Mouse (Mus musculus): Measurements from ENCODE around the gene Apbb2. TPM values are rescaled to one million over a fixed set of nuclear protein-coding genes. Genes with fewer than 3 reads are reported as not detected.

Apbb2 gene
- polyA plus RNA-seq, 1 experiment from 2014 or later = 7.8 TPM

DNA sequence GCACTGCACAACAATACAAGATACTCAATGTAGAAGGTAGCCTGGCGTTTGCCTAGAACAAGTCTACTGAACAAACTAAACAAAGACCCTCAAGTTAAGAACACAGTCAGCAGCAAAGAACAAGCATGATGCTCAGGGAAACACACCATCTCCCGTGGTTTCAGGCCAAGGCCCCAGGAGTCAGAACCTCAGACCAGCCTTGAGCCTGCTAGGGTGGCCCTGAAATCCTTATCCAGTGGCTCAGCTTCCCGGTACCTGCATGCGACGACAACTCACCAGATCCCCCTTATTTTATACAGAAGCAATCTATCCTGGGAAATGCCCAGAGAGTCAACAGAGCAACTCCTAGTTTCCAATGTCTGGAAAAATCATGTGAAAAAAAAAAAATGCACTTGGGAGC is 7.2 kb downstream of the Apbb2 start:
- Histone ChIP-seq H3K4me3 (ENCODE audit: inconsistent target) (no peak overlapping the region), H3K36me3 (ENCODE audit: inconsistent target) (no peaks in the 10 kb centered on the region), H3K79me2 (ENCODE audit: inconsistent target) (peaks cover 100% of the 10 kb centered on the region), H3K27ac (no peak overlapping the region)
- WGBS (ENCODE audit: missing documents) = 75% methylated on average over 5 of the region's 5 CpGs

DNA sequence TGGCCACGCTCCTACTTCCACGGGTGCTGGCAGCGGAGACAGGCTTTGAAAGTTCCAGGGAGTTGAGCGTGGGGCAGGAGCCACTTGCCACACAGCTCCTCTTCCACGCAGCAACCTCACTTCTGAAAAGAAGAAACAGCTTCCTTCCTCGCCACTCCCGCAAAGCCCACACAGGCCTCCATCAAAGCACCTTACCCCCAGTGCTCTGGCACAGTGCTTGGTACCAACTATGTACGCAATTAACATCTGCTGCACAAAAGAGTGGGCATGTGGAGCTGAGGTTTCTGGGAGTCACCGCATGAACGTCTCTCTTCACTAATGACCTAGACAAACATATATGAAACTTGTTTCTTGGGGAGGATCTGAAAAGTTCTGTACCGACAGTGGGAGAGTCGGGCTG is 8.3 kb downstream of the Apbb2 start:
- WGBS (ENCODE audit: missing documents) = 93% methylated on average over 12 of the region's 12 CpGs
- no peak overlapping the region for H3K4me3 ChIP-seq (ENCODE audit: inconsistent target)
- peaks cover 100% of the 10 kb centered on the region for H3K79me2 ChIP-seq (ENCODE audit: inconsistent target)
- no peaks in the 10 kb centered on the region for H3K36me3 ChIP-seq (ENCODE audit: inconsistent target)
- no peak overlapping the region for H3K27ac ChIP-seq

DNA sequence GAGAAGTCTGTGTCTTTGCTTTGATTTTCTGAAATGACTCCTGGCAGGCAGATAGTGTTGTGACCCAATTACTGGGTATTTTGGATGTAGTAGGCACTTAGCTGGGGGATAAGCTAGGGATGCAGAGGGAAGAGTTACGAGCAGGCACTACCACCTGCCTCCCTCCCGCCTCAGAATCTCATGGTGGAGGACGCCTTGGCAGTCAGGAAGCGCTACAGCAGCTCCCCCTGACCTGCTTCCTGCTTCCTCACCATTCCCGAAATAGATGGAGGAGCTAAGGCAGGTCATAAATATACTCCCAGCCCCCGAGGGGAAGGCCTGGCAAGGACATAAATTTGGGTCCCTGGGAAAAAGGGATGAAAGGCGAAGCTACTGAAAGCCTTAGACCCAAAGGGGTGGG is 9.3 kb downstream of the Apbb2 start:
- H3K4me3 ChIP-seq (ENCODE audit: inconsistent target) = no peak overlapping the region
- WGBS (ENCODE audit: missing documents) = 79% methylated on average over 7 of the region's 7 CpGs
- H3K36me3 ChIP-seq (ENCODE audit: inconsistent target) = no peaks in the 10 kb centered on the region
- no peak overlapping the region for H3K27ac ChIP-seq
- H3K79me2 ChIP-seq (ENCODE audit: inconsistent target) = peaks cover 100% of the 10 kb centered on the region

DNA sequence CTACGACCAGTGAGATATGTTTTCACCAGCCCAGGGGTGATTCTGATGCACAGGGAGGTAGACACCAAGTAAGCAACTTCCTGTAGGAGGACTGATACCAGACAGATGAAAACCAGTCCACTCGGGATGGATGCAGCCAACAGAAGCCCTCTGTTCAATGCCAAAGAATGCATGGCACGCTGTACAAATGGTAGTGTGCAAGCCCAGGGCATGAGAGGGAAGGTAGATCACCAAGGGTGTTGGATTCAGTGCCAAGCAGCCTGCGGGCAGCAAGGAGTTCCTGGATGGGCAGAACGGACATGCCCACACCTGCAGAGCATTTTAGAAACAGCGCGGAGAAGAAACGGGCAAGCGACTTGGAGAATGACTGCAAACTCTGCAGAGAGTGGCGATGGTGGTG is 10.8 kb downstream of the Apbb2 start:
- WGBS (ENCODE audit: missing documents) = 94% methylated on average over 10 of the region's 10 CpGs
- Histone ChIP-seq H3K79me2 (ENCODE audit: inconsistent target) (peaks cover 94% of the 10 kb centered on the region), H3K36me3 (ENCODE audit: inconsistent target) (no peaks in the 10 kb centered on the region), H3K27ac (no peak overlapping the region), H3K4me3 (ENCODE audit: inconsistent target) (no peak overlapping the region)

DNA sequence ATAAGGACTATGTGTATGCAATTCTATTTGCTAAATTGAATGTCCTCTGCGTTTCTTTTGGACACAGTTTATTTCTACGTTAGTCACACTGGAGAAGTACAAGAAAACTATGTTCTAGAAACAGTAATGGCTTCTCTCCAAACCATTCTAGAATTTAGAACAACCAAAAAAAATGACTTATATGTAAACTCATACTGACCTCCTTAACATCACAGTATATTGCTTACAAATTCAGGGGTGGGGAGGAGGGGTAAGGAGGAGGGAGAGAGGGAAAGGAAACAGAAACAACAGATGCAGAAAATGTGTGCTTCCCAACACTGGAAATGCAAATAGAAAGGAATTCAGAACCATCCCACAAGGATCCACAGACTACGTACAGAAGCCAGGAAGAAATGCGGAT is 11.4 kb downstream of the Apbb2 start:
- 99% methylated on average over 4 of the region's 4 CpGs for WGBS (ENCODE audit: missing documents)
- H3K4me3 ChIP-seq (ENCODE audit: inconsistent target) = no peak overlapping the region

DNA sequence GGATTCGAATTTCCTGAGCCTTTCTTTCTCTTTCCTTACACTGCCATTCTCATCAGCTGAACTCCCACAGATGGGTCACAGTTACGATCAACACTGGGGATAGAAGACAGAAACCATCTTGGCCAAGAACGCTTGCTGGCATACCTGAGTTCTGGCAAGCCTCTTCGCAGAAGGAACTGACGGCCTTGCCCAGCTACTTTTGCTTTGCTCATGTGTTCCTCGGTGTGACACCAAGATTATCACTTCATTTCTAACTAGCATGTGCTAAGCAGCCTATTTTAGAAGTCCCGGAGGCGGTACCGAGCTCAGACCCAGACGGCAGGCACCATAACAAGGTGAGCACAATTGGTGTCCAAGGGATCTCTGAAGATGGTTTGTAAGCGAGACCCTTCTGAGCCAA is 12.9 kb downstream of the Apbb2 start:
- H3K36me3 ChIP-seq (ENCODE audit: inconsistent target) = no peaks in the 10 kb centered on the region
- WGBS (ENCODE audit: missing documents) = 96% methylated on average over 11 of the region's 11 CpGs
- peaks cover 91% of the 10 kb centered on the region for H3K79me2 ChIP-seq (ENCODE audit: inconsistent target)
- no peak overlapping the region for H3K27ac ChIP-seq
- no peak overlapping the region for H3K4me3 ChIP-seq (ENCODE audit: inconsistent target)

More for the DNA sequence above, 11.4 kb downstream of the Apbb2 start:
- H3K79me2 ChIP-seq (ENCODE audit: inconsistent target) = peaks cover 92% of the 10 kb centered on the region
- no peaks in the 10 kb centered on the region for H3K36me3 ChIP-seq (ENCODE audit: inconsistent target)
- no peak overlapping the region for H3K27ac ChIP-seq

DNA sequence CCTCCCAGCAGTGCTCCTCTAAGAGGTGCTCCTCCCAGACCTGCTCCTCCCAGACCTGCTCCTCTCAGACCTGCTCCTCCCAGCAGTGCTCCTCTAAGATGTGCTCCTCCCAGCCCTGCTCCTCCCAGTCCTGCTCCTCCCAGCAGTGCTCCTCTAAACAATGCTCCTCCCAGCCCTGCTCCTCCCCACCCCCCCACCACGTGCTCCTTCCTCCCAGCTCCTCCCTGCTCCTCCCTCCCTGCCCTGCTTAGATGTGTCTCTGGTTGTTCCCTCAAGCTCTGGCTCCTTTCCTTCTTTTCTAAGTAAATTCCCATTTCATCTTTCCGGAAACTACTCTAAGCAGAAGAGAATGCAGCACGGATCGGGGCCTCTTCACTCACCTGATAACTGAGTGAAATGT is 14.2 kb downstream of the Apbb2 start:
- no peaks in the 10 kb centered on the region for H3K36me3 ChIP-seq (ENCODE audit: inconsistent target)
- peak overlapping the region; percentile 85 for H3K27ac ChIP-seq
- 96% methylated on average over 4 of the region's 4 CpGs for WGBS (ENCODE audit: missing documents)
- H3K79me2 ChIP-seq (ENCODE audit: inconsistent target) = peaks cover 91% of the 10 kb centered on the region
- H3K4me3 ChIP-seq (ENCODE audit: inconsistent target) = no peak overlapping the region

DNA sequence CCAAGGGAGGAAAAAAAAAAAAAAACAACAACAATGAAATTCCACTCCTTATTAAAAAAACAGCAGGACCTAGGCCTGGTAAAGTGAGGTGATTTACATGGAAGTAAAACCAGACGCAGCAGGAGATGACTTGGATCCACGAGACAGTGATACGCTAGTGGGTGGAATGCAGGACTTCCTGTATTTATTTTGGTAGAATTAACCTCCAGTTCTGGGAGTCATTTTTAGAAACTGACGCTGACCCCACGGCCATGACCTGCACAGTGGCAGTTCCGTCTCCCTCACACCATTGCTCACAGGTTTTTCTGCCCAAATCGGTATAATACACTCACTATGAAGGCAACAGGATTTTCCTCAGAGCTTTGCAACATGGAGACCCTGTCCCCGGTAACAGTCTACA is 14.8 kb downstream of the Apbb2 start:
- WGBS (ENCODE audit: missing documents) = 20% methylated on average over 8 of the region's 8 CpGs
- Histone ChIP-seq H3K79me2 (ENCODE audit: inconsistent target) (peaks cover 91% of the 10 kb centered on the region), H3K27ac (peak overlapping the region; percentile 85), H3K36me3 (ENCODE audit: inconsistent target) (no peaks in the 10 kb centered on the region), H3K4me3 (ENCODE audit: inconsistent target) (no peak overlapping the region; the same call in 1 of the 2 replicates)

DNA sequence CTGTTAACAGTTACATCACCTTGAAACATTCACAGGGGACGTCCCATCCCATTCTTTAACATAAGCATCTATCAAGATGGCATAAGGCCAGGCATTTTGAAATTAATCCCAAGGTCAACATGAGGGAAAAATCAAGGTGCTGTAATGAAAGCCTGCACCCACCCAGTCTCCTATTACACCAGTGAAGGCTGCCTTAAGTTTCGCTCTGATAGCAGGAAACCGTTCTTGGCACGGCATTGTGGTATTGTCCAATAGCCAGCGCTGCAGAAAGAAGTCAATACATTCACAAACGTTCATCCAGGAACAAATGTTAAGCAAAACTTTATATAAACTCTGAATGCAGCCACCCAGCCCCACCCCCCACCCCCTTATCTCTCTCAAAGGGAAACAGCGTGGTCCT is 15.4 kb downstream of the Apbb2 start:
- H3K4me3 ChIP-seq (ENCODE audit: inconsistent target) = peak overlapping the region; percentile 33; the same call in 1 of the 2 replicates
- peaks cover 91% of the 10 kb centered on the region for H3K79me2 ChIP-seq (ENCODE audit: inconsistent target)
- 13% methylated on average over 7 of the region's 7 CpGs for WGBS (ENCODE audit: missing documents)
- peak overlapping the region; percentile 85 for H3K27ac ChIP-seq
- H3K36me3 ChIP-seq (ENCODE audit: inconsistent target) = no peaks in the 10 kb centered on the region

DNA sequence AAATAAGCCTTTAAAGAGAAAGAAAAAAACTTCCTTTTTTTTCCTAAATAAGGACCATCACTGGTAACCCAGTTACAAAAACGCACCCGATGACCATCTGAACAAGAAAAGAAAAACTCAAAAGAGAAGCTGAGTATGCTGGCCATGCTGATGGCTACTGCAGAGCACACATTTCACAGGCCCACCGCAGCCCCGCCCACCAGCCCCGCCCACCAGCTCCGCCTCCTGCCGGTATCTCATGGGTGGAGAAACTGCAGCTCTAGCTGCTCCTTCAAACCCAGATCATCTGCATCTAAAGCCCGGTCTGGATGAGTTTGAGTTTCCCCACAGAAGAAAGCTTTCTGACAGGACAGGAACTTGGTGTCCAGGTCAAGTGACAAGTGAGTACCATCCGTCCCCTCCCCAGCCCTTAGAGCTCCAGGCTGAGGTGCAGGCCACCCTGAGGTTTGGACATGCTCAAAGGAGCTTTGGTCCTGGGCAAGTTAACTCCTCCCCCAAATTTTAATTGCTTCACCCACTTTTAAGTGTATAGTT is 16.2 kb downstream of the Apbb2 start:
- Histone ChIP-seq H3K4me3 (ENCODE audit: inconsistent target) (peak overlapping the region; percentile 33), H3K79me2 (ENCODE audit: inconsistent target) (peaks cover 91% of the 10 kb centered on the region), H3K36me3 (ENCODE audit: inconsistent target) (no peaks in the 10 kb centered on the region), H3K27ac (peak overlapping the region; percentile 85)
- WGBS (ENCODE audit: missing documents) = 16% methylated on average over 9 of the region's 9 CpGs

DNA sequence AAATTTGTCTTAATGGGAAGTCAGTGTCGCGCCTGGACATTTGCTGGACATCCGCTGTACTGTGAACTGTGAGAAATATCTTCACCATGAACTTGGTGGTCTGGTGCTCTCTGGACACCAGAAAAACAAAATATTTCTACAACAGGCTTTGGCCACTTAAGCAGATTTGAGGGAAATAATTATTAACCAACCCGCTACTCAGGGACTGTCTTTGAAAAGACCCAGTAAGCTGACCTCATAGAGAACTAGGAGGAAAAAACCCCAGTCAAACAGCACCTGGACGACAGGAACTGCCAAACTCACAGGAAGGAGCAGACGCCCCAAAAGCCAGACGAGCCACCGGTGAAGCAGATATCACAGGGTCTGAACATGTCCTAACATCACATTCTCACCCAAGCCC is 18.2 kb downstream of the Apbb2 start:
- no peak overlapping the region for H3K27ac ChIP-seq
- WGBS (ENCODE audit: missing documents) = 81% methylated on average over 8 of the region's 8 CpGs
- H3K79me2 ChIP-seq (ENCODE audit: inconsistent target) = peaks cover 91% of the 10 kb centered on the region
- no peak overlapping the region for H3K4me3 ChIP-seq (ENCODE audit: inconsistent target)
- no peaks in the 10 kb centered on the region for H3K36me3 ChIP-seq (ENCODE audit: inconsistent target)

DNA sequence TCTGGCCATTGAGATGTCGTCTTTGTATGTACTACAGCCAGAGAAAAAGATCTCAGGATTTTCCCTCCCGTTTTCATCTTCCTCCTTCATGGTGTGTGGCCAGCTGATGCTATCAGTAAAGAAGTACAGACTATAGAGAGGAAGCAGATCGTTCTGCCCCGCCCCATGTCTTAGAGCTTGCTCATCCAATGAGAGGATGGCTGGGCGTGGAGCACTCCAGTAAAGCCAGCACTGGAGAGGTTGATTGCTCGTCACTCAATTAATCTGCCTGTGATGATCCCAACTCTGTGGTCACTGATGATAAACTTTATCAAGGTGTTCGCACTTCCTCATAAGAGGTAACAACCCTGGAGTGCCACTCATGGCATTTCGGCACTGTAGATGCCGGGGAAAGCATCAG is 18.7 kb downstream of the Apbb2 start:
- Histone ChIP-seq H3K36me3 (ENCODE audit: inconsistent target) (no peaks in the 10 kb centered on the region), H3K4me3 (ENCODE audit: inconsistent target) (no peak overlapping the region), H3K27ac (no peak overlapping the region), H3K79me2 (ENCODE audit: inconsistent target) (peaks cover 91% of the 10 kb centered on the region)
- WGBS (ENCODE audit: missing documents) = 75% methylated on average over 8 of the region's 9 CpGs

DNA sequence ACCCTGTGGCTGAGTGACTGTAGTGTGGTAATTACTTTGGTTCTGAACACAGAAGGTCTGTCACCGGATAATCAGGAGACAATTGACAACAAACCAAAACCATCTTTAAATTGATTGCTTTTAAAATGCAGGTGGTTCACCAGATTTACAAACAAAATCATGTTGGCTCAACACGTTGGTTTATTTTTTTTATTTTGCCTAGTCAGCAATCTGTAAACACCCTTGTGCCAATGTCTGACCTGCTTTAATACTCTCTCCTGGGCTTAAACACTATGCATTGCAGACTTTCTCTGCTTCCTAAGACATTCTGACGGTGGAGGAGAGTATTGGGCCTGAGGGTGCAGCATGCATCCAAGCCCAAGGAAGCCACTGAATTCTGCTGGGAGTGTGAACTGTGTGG is 22.3 kb downstream of the Apbb2 start:
- Histone ChIP-seq H3K27ac (no peak overlapping the region), H3K36me3 (ENCODE audit: inconsistent target) (no peaks in the 10 kb centered on the region), H3K79me2 (ENCODE audit: inconsistent target) (peaks cover 100% of the 10 kb centered on the region), H3K4me3 (ENCODE audit: inconsistent target) (no peak overlapping the region)
- WGBS (ENCODE audit: missing documents) = 93% methylated on average over 3 of the region's 3 CpGs

DNA sequence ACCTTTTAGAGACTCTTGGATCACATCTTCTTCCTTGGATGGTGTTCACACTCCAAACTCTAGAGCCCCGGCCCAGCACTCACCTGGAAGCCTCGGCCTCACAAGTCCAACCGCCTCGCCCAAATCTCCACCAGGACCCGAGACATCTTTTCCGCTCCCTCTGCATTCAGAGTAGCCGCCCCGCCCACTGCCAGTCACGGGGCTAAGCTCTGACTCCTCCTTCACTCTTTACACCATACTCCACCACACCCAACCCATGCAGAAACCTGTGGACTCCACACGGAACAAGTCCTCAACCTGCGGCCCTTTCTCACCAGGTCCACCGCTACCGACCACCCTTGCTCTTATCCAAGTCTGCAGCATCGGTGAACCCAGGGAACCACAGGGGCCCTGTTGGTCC is 23.7 kb downstream of the Apbb2 start:
- peaks cover 100% of the 10 kb centered on the region for H3K79me2 ChIP-seq (ENCODE audit: inconsistent target)
- H3K27ac ChIP-seq = no peak overlapping the region
- 93% methylated on average over 11 of the region's 14 CpGs for WGBS (ENCODE audit: missing documents)
- no peaks in the 10 kb centered on the region for H3K36me3 ChIP-seq (ENCODE audit: inconsistent target)
- no peak overlapping the region for H3K4me3 ChIP-seq (ENCODE audit: inconsistent target)

DNA sequence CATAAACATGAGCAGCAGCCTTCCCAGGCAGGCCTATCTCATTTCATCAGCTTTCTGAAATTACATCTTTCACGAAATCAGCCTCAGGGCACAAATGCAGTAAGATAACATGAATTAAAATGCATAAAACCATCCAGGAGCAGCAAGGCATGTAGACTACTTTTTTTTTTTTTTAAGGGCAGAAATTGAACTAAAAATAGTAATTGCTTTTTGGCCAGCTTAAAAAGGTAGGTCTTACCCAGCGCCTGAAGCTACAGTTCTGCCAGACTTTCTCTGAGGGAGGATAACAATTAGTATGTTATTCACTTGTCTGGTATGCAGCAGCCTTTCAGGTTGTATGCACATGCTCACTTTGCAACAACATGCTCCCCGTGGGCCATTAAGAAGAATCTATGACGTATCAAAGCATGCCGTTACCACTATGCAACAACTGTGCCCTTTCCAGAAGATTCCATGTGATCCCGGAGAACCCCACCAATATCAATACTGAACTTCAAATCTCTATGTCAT is 32.3 kb downstream of the Apbb2 start:
- H3K4me3 ChIP-seq (ENCODE audit: inconsistent target) = no peak overlapping the region
- WGBS (ENCODE audit: missing documents) = 96% methylated on average over 6 of the region's 6 CpGs
- no peak overlapping the region for H3K27ac ChIP-seq
- H3K79me2 ChIP-seq (ENCODE audit: inconsistent target) = peaks cover 98% of the 10 kb centered on the region
- H3K36me3 ChIP-seq (ENCODE audit: inconsistent target) = no peaks in the 10 kb centered on the region

DNA sequence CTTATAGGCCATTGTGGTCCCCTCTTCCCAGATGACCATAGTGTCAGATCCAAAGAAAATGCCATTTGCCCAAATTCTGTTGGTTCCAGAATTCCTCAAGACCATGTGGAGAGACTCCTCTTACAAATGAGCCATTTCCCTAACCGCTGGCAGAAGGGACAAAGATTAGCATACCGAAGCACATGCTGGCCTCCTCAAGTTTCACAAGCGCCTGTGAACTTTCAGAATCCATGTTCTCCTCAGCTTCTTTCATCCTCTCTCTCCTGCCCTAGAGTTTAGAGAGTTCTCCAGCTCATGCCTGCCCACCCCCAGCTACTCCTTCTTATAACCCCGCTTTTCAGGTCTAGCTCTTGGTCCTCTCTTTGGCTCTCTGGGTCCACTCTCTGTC is 35.6 kb downstream of the Apbb2 start:
- H3K79me2 ChIP-seq (ENCODE audit: inconsistent target) = peaks cover 97% of the 10 kb centered on the region
- H3K4me3 ChIP-seq (ENCODE audit: inconsistent target) = no peak overlapping the region
- no peaks in the 10 kb centered on the region for H3K36me3 ChIP-seq (ENCODE audit: inconsistent target)
- 86% methylated on average over 4 of the region's 4 CpGs for WGBS (ENCODE audit: missing documents)
- H3K27ac ChIP-seq = no peak overlapping the region
